ENCODE assay signal across 8 mouse cellular contexts in the genomic region with DNA sequence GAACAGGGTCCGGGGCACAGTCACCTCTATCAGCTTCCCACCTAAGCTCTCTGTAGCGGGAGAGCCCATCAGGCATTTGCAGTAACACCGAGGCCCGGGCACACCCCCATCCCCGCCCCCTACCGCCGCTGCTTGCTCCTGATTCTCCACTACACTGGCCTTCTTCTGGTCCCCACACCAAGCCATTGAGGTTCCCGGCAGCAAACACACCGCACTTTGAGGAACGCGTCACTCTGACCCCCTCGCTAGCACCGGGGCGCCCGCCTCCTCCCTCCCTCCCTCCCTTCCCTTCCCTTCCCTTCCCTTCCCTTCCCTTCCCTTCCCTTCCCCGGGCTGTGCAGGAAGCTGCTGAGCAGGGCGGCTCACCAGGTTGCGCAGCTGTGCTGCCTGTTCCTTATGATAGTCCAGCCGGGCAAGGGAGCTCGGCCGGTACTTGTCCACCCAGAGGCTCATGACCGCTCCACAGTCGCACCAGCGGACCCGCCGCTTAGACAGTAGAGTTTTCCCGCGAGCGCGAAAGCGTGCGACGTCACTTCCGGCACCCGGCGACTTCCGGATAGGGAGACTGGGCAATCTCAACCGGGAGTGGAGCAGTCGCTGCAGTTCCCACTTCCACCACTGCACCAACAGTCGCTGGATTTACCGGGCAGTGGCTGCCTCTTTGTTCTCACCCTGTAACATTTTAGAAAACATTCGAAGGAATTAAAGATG. TPM values are rescaled to one million over a fixed set of nuclear protein-coding genes. Genes with fewer than 3 reads are reported as not detected.
DNase-seq lines count a peak whose midpoint lies in the region; ATAC-seq and TF ChIP-seq lines count a peak whose summit lies in the region.

A gene (minus strand): TSS at position 543 of the 711 bp plus-strand sequence.

- peak within 1 kb of the TSS; percentile 55 for H3K9ac ChIP-seq in ES-Bruce4 (ENCODE audit: low read depth, poor library complexity, severe bottlenecking)
- peak within 1 kb of the TSS; percentile 85 for H3K9ac ChIP-seq in forebrain, embryonic 13.5 days
- H3K9ac ChIP-seq in liver, postnatal 0 days (replicated peaks), result peak within 1 kb of the TSS; percentile 72
- H3K9ac ChIP-seq in neural tube, embryonic 14.5 days (replicated peaks; ENCODE audit: low read depth, low read length), result peak within 1 kb of the TSS; percentile 70

- peak; percentile 98 for ATAC-seq in cerebellum, adult (ENCODE audit: insufficient number of reproducible peaks, low FRiP score, low TSS enrichment)
- peak; percentile 99 for ATAC-seq in forebrain, embryonic 13.5 days
- ATAC-seq in liver, postnatal 0 days, result peak; percentile 99
- ATAC-seq in neural tube, embryonic 14.5 days (ENCODE audit: low read depth), result peak; percentile 99

- no peak within 1 kb of the TSS for H3K27ac ChIP-seq in ES-Bruce4 (ENCODE audit: insufficient read depth, low read length)
- peak within 1 kb of the TSS; percentile 75 for H3K27ac ChIP-seq in forebrain, embryonic 13.5 days
- peak within 1 kb of the TSS; percentile 76 for H3K27ac ChIP-seq in liver, postnatal 0 days (ENCODE audit: low read depth)
- peak within 1 kb of the TSS; percentile 64 for H3K27ac ChIP-seq in neural tube, embryonic 14.5 days (ENCODE audit: low read depth, low read length)

- no peaks in the 10 kb centered on the region for H3K4me1 ChIP-seq in ES-Bruce4 (ENCODE audit: control insufficient read depth, insufficient read depth, low read length)
- H3K4me1 ChIP-seq in forebrain, embryonic 13.5 days, result peaks cover 12% of the 10 kb centered on the region
- peaks cover 7% of the 10 kb centered on the region; the same call in 1 of the 2 replicates for H3K4me1 ChIP-seq in liver, postnatal 0 days (ENCODE audit: insufficient read depth)
- no peaks in the 10 kb centered on the region; the same call in 1 of the 2 replicates for H3K4me1 ChIP-seq in neural tube, embryonic 14.5 days (ENCODE audit: control insufficient read depth, insufficient read depth, low read length)

- DNase-seq in heart, postnatal 10 days, result peak; percentile 97 to 99
- DNase-seq in large intestine, adult 2 months (ENCODE audit: low read depth, low spot score), result peak; percentile 82
- peak; percentile 98 for DNase-seq in liver, postnatal 0 days
- peak; percentile 96 for DNase-seq in testis, postnatal 10 days (ENCODE audit: low spot score)

- H3K36me3 ChIP-seq in ES-Bruce4 (ENCODE audit: control insufficient read depth, insufficient read depth, low read length, poor library complexity, severe bottlenecking), result peaks cover 17% of the 10 kb centered on the region
- peaks cover 35% of the 10 kb centered on the region for H3K36me3 ChIP-seq in forebrain, embryonic 13.5 days (ENCODE audit: poor library complexity, severe bottlenecking)
- H3K36me3 ChIP-seq in liver, postnatal 0 days (replicated peaks; ENCODE audit: insufficient read depth, low read length), result peaks cover 31% of the 10 kb centered on the region
- H3K36me3 ChIP-seq in neural tube, embryonic 14.5 days (ENCODE audit: control insufficient read depth, insufficient read depth, low read length), result peaks cover 22% of the 10 kb centered on the region

- H3K27me3 ChIP-seq in ES-Bruce4 (ENCODE audit: control insufficient read depth, insufficient read depth, low read length, poor library complexity, severe bottlenecking), result no peaks in the 10 kb centered on the region
- H3K27me3 ChIP-seq in forebrain, embryonic 13.5 days, result no peaks in the 10 kb centered on the region
- H3K27me3 ChIP-seq in liver, postnatal 0 days (ENCODE audit: insufficient read depth, low read length), result no peaks in the 10 kb centered on the region
- no peaks in the 10 kb centered on the region for H3K27me3 ChIP-seq in neural tube, embryonic 14.5 days (ENCODE audit: control insufficient read depth, insufficient read depth, low read length)

- WGBS in forebrain, embryonic 13.5 days, result under 1% methylated on average over 40 of the region's 42 CpGs
- WGBS in large intestine, adult 2 months, result under 1% methylated on average over 41 of the region's 42 CpGs
- under 1% methylated on average over 37 of the region's 42 CpGs for WGBS in liver, postnatal 0 days (ENCODE audit: insufficient replicate concordance)
- WGBS in neural tube, embryonic 14.5 days, result under 1% methylated on average over 42 of the region's 42 CpGs

- no peak for TF ChIP-seq EP300 in ES-Bruce4 (IDR thresholded peaks at IDR 0.05; ENCODE audit: insufficient read depth, low read depth, low read length)
- no peak for TF ChIP-seq EP300 in liver, postnatal 0 days (IDR thresholded peaks at IDR 0.05; ENCODE audit: low read depth)

- intact Hi-C loops in heart, postnatal 10 days (cut with DNase I), result no loop called here

- peak; percentile 48 for TF ChIP-seq POLR2A in ES-Bruce4 (IDR thresholded peaks at IDR 0.05; ENCODE audit: insufficient read depth, low read length)

- peak within 1 kb of the TSS; percentile 76 for H3K4me2 ChIP-seq in forebrain, embryonic 13.5 days
- peak within 1 kb of the TSS; percentile 83 for H3K4me2 ChIP-seq in liver, postnatal 0 days (ENCODE audit: low read depth, low read length)
- H3K4me2 ChIP-seq in neural tube, embryonic 14.5 days (ENCODE audit: low read depth, low read length), result peak within 1 kb of the TSS; percentile 71

- H3K4me3 ChIP-seq in ES-Bruce4 (ENCODE audit: low read depth, low read length), result peak within 1 kb of the TSS; percentile 72
- H3K4me3 ChIP-seq in forebrain, embryonic 13.5 days, result peak within 1 kb of the TSS; percentile 69
- peak within 1 kb of the TSS; percentile 79 for H3K4me3 ChIP-seq in liver, postnatal 0 days (ENCODE audit: low read depth, low read length)
- H3K4me3 ChIP-seq in neural tube, embryonic 14.5 days (ENCODE audit: low read depth, low read length), result peak within 1 kb of the TSS; percentile 55

- TF ChIP-seq CTCF in ES-Bruce4 (IDR thresholded peaks at IDR 0.05; ENCODE audit: low read depth, low read length), result peak; percentile 31
- TF ChIP-seq CTCF in liver, postnatal 0 days (IDR thresholded peaks at IDR 0.05; ENCODE audit: low read depth), result peak; percentile 85

- no peaks in the 10 kb centered on the region for H3K9me3 ChIP-seq in ES-Bruce4 (replicated peaks; ENCODE audit: control insufficient read depth, insufficient read depth, low read length, poor library complexity, severe bottlenecking)
- H3K9me3 ChIP-seq in forebrain, embryonic 13.5 days (replicated peaks), result no peaks in the 10 kb centered on the region
- H3K9me3 ChIP-seq in liver, postnatal 0 days (ENCODE audit: low read length), result no peaks in the 10 kb centered on the region
- H3K9me3 ChIP-seq in neural tube, embryonic 14.5 days (ENCODE audit: control insufficient read depth, low read length), result no peaks in the 10 kb centered on the region

RNA-seq across cellular contexts. Expression of the gene that starts here (rescaled TPM):
- 55.0 and 57.5 TPM in 2 replicates for polyA plus RNA-seq in ES-Bruce4 (2011; ENCODE audit: insufficient read depth, insufficient read length, low read depth, missing spikeins)
- 121 TPM in 2 replicates for polyA plus RNA-seq in forebrain, embryonic 13.5 days (2015; fragmentation: Nextera tagmentation; extraction: Ambion mirVana)
- 10 to 100 TPM in 1 of 2 experiments, 1 to 10 TPM in 1; 9.7 to 14.8 TPM for total RNA-seq in heart, postnatal 10 days (2021)
- polyA plus RNA-seq in large intestine, adult 2 months (2012; rRNA removed), result 18.7 and 18.8 TPM in 2 replicates
- polyA plus RNA-seq in liver, postnatal 0 days (2015; fragmentation: Nextera tagmentation; extraction: Ambion mirVana), result 26.7 and 28.5 TPM in 2 replicates
- 63.8 and 73.2 TPM in 2 replicates for polyA plus RNA-seq in neural tube, embryonic 14.5 days (2014; fragmentation: Nextera tagmentation; extraction: Ambion mirVana)
